22 mouse cellular contexts compared by ENCODE assay signal in the genomic region with DNA sequence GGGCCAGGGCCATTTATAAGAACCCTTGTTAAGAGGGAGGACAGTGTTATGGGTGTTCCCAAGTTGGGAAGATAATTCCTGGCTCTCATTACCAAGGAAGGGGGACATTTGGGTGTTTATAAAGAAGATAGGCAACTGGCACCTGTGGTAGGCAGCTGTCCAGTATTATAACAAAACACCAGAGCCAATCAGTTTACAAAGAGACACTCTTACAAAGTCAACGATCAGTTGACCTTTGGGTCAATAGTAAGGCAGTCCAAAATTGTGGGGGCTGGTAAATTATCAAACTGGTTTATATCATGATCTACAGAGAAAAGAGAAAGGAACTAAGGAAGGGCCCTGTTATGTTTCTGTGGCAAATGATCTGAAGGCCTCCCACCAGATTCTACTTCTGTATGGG.
DNase-seq lines count a peak whose midpoint lies in the region; ATAC-seq and TF ChIP-seq lines count a peak whose summit lies in the region.
"Had no signal": no experiment of that assay in that cellular context is flagged by ENCODE, and none has a peak within 500 bp of the region (broad histone marks: within the 10 kb centered on the region; RNA-seq: fewer than 3 reads in every experiment).

No protein-coding gene starts in this region.

- no peak for TF ChIP-seq EP300 in liver, postnatal 0 days (IDR thresholded peaks at IDR 0.05; ENCODE audit: low read depth)

- H3K4me3 ChIP-seq in forebrain, embryonic 15.5 days: no peak overlapping the region
- no peak overlapping the region for H3K4me3 ChIP-seq in forebrain, embryonic 13.5 days
- no peak overlapping the region for H3K4me3 ChIP-seq in layer of hippocampus, adult 2 months
- H3K4me3 ChIP-seq in liver, adult 2 months (ENCODE audit: insufficient read depth, low read depth, low read length): no peak overlapping the region
- no peak overlapping the region for H3K4me3 ChIP-seq in liver, postnatal 0 days (ENCODE audit: low read depth, low read length)

- no peak overlapping the region for H3K4me2 ChIP-seq in forebrain, embryonic 15.5 days (replicated peaks)
- no peak overlapping the region for H3K4me2 ChIP-seq in forebrain, embryonic 13.5 days
- no peak overlapping the region for H3K4me2 ChIP-seq in liver, postnatal 0 days (ENCODE audit: low read depth, low read length)

- peaks cover 17% of the 10 kb centered on the region; the same call in 1 of the 2 replicates for H3K79me2 ChIP-seq in liver, adult 2 months (ENCODE audit: control insufficient read depth, insufficient read depth, low read length)

- no peak overlapping the region for H3K9ac ChIP-seq in forebrain, embryonic 15.5 days (replicated peaks)
- H3K9ac ChIP-seq in forebrain, embryonic 13.5 days: no peak overlapping the region
- H3K9ac ChIP-seq in liver, adult 2 months (ENCODE audit: low read depth, low read length): no peak overlapping the region
- no peak overlapping the region for H3K9ac ChIP-seq in liver, postnatal 0 days (replicated peaks)

- no peak for TF ChIP-seq CTCF in layer of hippocampus, adult 2 months (conservative IDR thresholded peaks at IDR 0.05)
- TF ChIP-seq CTCF in liver, adult 2 months (IDR thresholded peaks at IDR 0.05; ENCODE audit: low read depth, low read length): no peak
- TF ChIP-seq CTCF in liver, postnatal 0 days (IDR thresholded peaks at IDR 0.05; ENCODE audit: low read depth): no peak

- peaks cover 17% of the 10 kb centered on the region for H3K4me1 ChIP-seq in forebrain, embryonic 15.5 days
- H3K4me1 ChIP-seq in forebrain, embryonic 13.5 days: peaks cover 6% of the 10 kb centered on the region; the same call in 1 of the 2 replicates
- peaks cover 30% of the 10 kb centered on the region for H3K4me1 ChIP-seq in liver, adult 2 months (ENCODE audit: control insufficient read depth, insufficient read depth, low read length)
- no peaks in the 10 kb centered on the region for H3K4me1 ChIP-seq in liver, postnatal 0 days (ENCODE audit: insufficient read depth)

- no peak for ATAC-seq in forebrain, embryonic 15.5 days (replicated peaks)
- ATAC-seq in forebrain, embryonic 13.5 days: no peak
- ATAC-seq in liver, postnatal 0 days: no peak
- ATAC-seq: activated CD4-positive, CD25-positive, alpha-beta regulatory T cell, adult 4 months; CD4-positive, CD25-positive, alpha-beta regulatory T cell, adult 4 months; Patski had no signal

- WGBS in forebrain, embryonic 15.5 days: 91% methylated on average over 1 of the region's 1 CpGs
- WGBS in forebrain, embryonic 13.5 days: 97% methylated on average over 1 of the region's 1 CpGs
- 6% methylated on average over 1 of the region's 1 CpGs for WGBS in liver, adult 2 months
- WGBS in liver, postnatal 0 days (ENCODE audit: insufficient replicate concordance): 58% methylated on average over 1 of the region's 1 CpGs

- H3K27me3 ChIP-seq in forebrain, embryonic 15.5 days: no peaks in the 10 kb centered on the region
- no peaks in the 10 kb centered on the region for H3K27me3 ChIP-seq in forebrain, embryonic 13.5 days
- H3K27me3 ChIP-seq in liver, adult 2 months (ENCODE audit: control insufficient read depth, insufficient read depth, low read length): no peaks in the 10 kb centered on the region
- H3K27me3 ChIP-seq in liver, postnatal 0 days (ENCODE audit: insufficient read depth, low read length): no peaks in the 10 kb centered on the region
- H3K27me3 ChIP-seq: CH12.LX, Patski had no signal

- no peaks in the 10 kb centered on the region for H3K36me3 ChIP-seq in forebrain, embryonic 15.5 days
- H3K36me3 ChIP-seq in forebrain, embryonic 13.5 days (ENCODE audit: poor library complexity, severe bottlenecking): no peaks in the 10 kb centered on the region
- no peaks in the 10 kb centered on the region for H3K36me3 ChIP-seq in liver, adult 2 months (ENCODE audit: control insufficient read depth, insufficient read depth, low read length)
- no peaks in the 10 kb centered on the region for H3K36me3 ChIP-seq in liver, postnatal 0 days (replicated peaks; ENCODE audit: insufficient read depth, low read length)
- H3K36me3 ChIP-seq: G1E had no signal

- no peaks in the 10 kb centered on the region for H3K9me3 ChIP-seq in forebrain, embryonic 15.5 days
- H3K9me3 ChIP-seq in forebrain, embryonic 13.5 days (replicated peaks): no peaks in the 10 kb centered on the region
- no peaks in the 10 kb centered on the region for H3K9me3 ChIP-seq in liver, postnatal 0 days (ENCODE audit: low read length)
- H3K9me3 ChIP-seq: G1E had no signal

- H3K27ac ChIP-seq in forebrain, embryonic 15.5 days (replicated peaks): 0 out of 2 replicates have a peak overlapping the region, but pooled peaks have one; percentile 21
- no peak overlapping the region for H3K27ac ChIP-seq in forebrain, embryonic 13.5 days
- H3K27ac ChIP-seq in layer of hippocampus, adult 2 months: peak overlapping the region; percentile 58
- H3K27ac ChIP-seq in liver, adult 2 months (replicated peaks; ENCODE audit: insufficient read depth, low read depth, low read length): peak overlapping the region; percentile 89
- H3K27ac ChIP-seq in liver, postnatal 0 days (ENCODE audit: low read depth): no peak overlapping the region

- peak; percentile 49 for DNase-seq in heart, adult 11 months
- DNase-seq in heart, postnatal 10 days: no peak
- DNase-seq in layer of hippocampus, adult 2 months (ENCODE audit: low spot score in 2 of 2): no peak
- no peak for DNase-seq in layer of hippocampus, adult 9-11 months
- peak; percentile 94 for DNase-seq in liver, adult 2 months (ENCODE audit: extremely low read depth, low read depth, low spot score)
- no peak for DNase-seq in liver, postnatal 0 days
- DNase-seq: adrenal gland, adult 2 months; adrenal gland, adult 8-10 months; adrenal gland, postnatal 10 days; adrenal gland, postnatal 14 days; adrenal gland, postnatal 25 days; adrenal gland, postnatal 36 days; B cell, adult 2 months; cerebellum, adult 11 months; cerebellum, adult 11-12 months had no signal

- intact Hi-C loops in heart, postnatal 10 days (cut with DNase I): no loop called here

- no peak for TF ChIP-seq POLR2A in liver, adult 2 months (IDR thresholded peaks at IDR 0.05; ENCODE audit: extremely low read depth, insufficient read depth, low read length)

Comparison
In these comparisons a context has a peak if more than half of its experiments do, and no peak if none do; other contexts are left out.
1. H3K27ac ChIP-seq: peak in forebrain, embryonic 15.5 days (single experiment), layer of hippocampus, adult 2 months (single experiment) and liver, adult 2 months (single experiment); none in forebrain, embryonic 13.5 days (single experiment) and liver, postnatal 0 days (single experiment).
2. DNase-seq: peak in heart, adult 11 months (single experiment) and liver, adult 2 months (single experiment); none in heart, postnatal 10 days (0 of 2), layer of hippocampus, adult 2 months (0 of 2), layer of hippocampus, adult 9-11 months (single experiment) and liver, postnatal 0 days (single experiment).